Mouse (Mus musculus) megakaryocyte, embryonic 14.5 days (primary cell): Measurements from ENCODE around the gene Olfr847. TPM values are rescaled to one million over a fixed set of nuclear protein-coding genes. Genes with fewer than 3 reads are reported as not detected.

Experiments used
- H3K27me3 ChIP-seq: replicated peaks from 2 replicates; pipeline ENCODE3; 2012; ENCODE audit warnings: inconsistent platforms
- H3K36me3 ChIP-seq: replicated peaks from 2 replicates; pipeline ENCODE3; 2012; ENCODE audit warnings: low read length, inconsistent platforms, mixed read lengths
- H3K4me1 ChIP-seq: 2 replicates; pipeline ENCODE4 v1.6.1; 2012; ENCODE audit warnings: inconsistent platforms
- H3K4me3 ChIP-seq: replicated peaks from 2 replicates; pipeline ENCODE3; 2012; ENCODE audit warnings: moderate library complexity, mild to moderate bottlenecking, inconsistent platforms
- H3K9me3 ChIP-seq: 2 replicates; pipeline ENCODE4 v1.6.1; 2012; ENCODE audit warnings: inconsistent platforms
- FLI1 ChIP-seq: IDR thresholded peaks from 2 replicates; pipeline ENCODE4 v1.6.1; 2012; ENCODE audit warnings: low read length, inconsistent platforms, mixed read lengths
- GATA1 ChIP-seq: IDR thresholded peaks from 3 replicates; pipeline ENCODE4 v1.6.1; 2012; ENCODE audit warnings: mixed read lengths, low read length, inconsistent platforms, borderline replicate concordance
- polyA plus RNA-seq: library from polyadenylated mRNA; stranded (reverse); fragments of >175 nt; gene quantifications from 2 replicates; pipeline ENCODE4 v1.2.3, GENCODE M21; 2012; ENCODE audit warnings: low replicate concordance; ENCODE audit not compliant: insufficient read depth

Gene Olfr847
- polyA plus RNA-seq, result not detected in 2 replicates

DNA sequence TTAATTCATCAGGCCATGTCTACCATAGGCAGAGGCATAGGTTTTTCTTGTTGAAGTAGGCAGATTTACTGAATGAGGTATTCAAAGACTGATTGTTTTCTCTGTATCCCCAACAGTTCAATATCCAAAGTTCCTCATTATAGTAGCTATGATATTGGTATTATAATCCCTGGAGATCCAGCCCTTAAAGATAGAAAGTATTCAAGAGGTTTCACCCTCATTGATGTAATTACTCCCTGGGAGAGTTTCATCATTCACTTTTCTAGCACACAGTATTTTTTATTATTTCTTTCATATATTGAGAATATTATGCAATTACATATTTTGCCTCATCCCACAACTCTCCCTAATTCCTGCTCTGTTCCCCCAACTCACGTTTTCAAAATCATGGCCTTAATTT, at the start of gene Olfr847:
Gene Olfr847 (minus strand): TSS at position 101 of the 400 bp plus-strand sequence.
- Histone ChIP-seq H3K9me3 (no peaks in the 10 kb centered on the region), H3K36me3 (no peaks in the 10 kb centered on the region), H3K4me3 (no peak within 1 kb of the TSS), H3K27me3 (no peaks in the 10 kb centered on the region), H3K4me1 (no peaks in the 10 kb centered on the region)
- TF ChIP-seq FLI1, result no peak
- no peak for TF ChIP-seq GATA1

DNA sequence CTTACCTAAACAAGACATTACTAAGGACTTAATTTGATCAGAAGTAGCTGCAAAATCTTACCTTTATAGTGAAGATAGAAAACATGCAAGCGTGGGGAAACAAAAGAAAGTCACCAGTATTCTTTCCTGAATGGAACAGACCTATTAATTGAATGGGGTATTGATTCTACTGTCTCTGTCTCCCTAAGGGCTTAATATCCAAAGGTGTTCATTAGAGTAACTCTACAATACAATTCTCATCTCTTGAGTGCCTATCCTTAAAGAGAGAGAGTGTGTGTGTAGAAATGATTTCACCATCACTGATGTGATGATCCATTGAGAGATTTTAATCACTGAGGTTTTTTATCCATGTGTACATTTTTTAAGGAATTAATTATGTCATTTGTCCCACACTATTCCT, 14.6 kb downstream of the Olfr847 start, which contains the start of gene Olfr846:
Gene Olfr846 (minus strand): TSS at position 101 of the 400 bp plus-strand sequence.
- Histone ChIP-seq H3K4me3 (no peak within 1 kb of the TSS), H3K4me1 (no peaks in the 10 kb centered on the region), H3K9me3 (no peaks in the 10 kb centered on the region), H3K27me3 (no peaks in the 10 kb centered on the region), H3K36me3 (no peaks in the 10 kb centered on the region)
- TF ChIP-seq FLI1 (no peak), GATA1 (no peak)

DNA sequence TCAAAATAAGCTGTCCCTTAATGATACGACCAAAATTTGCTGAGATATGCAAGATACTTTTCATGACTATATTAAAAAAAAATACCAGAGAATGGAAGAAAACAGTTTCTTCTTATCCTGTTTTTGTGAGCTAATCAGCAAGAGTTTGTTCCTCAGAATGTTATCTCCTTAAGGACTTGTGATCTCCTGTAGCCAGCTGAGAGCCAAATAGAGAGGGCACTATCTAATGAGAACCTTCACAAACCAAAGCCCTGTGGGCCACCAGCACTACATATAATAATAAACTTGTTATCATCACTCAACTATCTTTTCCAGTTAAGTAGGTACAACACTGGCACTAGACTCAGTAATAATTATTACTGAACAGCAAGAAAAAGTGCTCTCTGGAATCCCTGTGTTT, 42.3 kb downstream of the Olfr847 start, which contains the start of gene Olfr845:
Gene Olfr845 (plus strand): TSS at position 301 of the 400 bp plus-strand sequence.
- no peaks in the 10 kb centered on the region for H3K9me3 ChIP-seq
- TF ChIP-seq FLI1 (no peak), GATA1 (no peak)
- no peaks in the 10 kb centered on the region for H3K27me3 ChIP-seq
- H3K36me3 ChIP-seq, result no peaks in the 10 kb centered on the region
- no peak within 1 kb of the TSS for H3K4me3 ChIP-seq
- H3K4me1 ChIP-seq, result no peaks in the 10 kb centered on the region

Other genes with a start within 250 kb of the Olfr847 start
- gene Olfr837, start 242.4 kb downstream of the Olfr847 start, polyA plus RNA-seq, result not detected in 2 replicates
- gene Olfr839-ps1, start 201.4 kb downstream of the Olfr847 start, polyA plus RNA-seq, result not detected in 2 replicates
- gene Olfr843, start 126.7 kb downstream of the Olfr847 start, polyA plus RNA-seq, result not detected in 2 replicates
- not detected in 2 replicates for gene Olfr844, start 62.3 kb downstream of the Olfr847 start, polyA plus RNA-seq
- gene Olfr845, start 42.2 kb downstream of the Olfr847 start, polyA plus RNA-seq, result not detected in 2 replicates
- gene Olfr846, start 14.7 kb downstream of the Olfr847 start, polyA plus RNA-seq, result not detected in 2 replicates
- not detected in 2 replicates for gene Olfr849, start 61.6 kb upstream of the Olfr847 start, polyA plus RNA-seq
- not detected in 2 replicates for gene Olfr850, start 99.6 kb upstream of the Olfr847 start, polyA plus RNA-seq
- not detected in 2 replicates for gene Olfr851, start 114.6 kb upstream of the Olfr847 start, polyA plus RNA-seq
- not detected in 2 replicates for gene Olfr853, start 162.4 kb upstream of the Olfr847 start, polyA plus RNA-seq
- not detected in 2 replicates for gene Olfr854, start 188.7 kb upstream of the Olfr847 start, polyA plus RNA-seq
- not detected in 2 replicates for gene Olfr855, start 203.9 kb upstream of the Olfr847 start, polyA plus RNA-seq
- 0.28 and 0.54 TPM in 2 replicates for gene Zfp317, start 243.4 kb upstream of the Olfr847 start, polyA plus RNA-seq